Mouse (Mus musculus) forebrain, postnatal 0 days (tissue): ENCODE data around the gene Ensa. TPM values are rescaled to one million over a fixed set of nuclear protein-coding genes. Genes with fewer than 3 reads are reported as not detected.
A peak's percentile ranks its signal among the peaks of the same experiment; 100 is the strongest.
"Not testable (repeated sequence)": the region's sequence is repeated elsewhere in the genome, so short reads cannot be mapped to it uniquely, and the experiment has no call there.

Experiments
- ATAC-seq: fragments of 200-750 bp; cut with Nextera tagmentation; 2 replicates; pipeline ENCODE4 v1.8.0; 2017; ENCODE audit warnings: mild to moderate bottlenecking, moderate library complexity
- DNase-seq: peaks from one replicate; pipeline ENCODE4 v3.0.0-alpha.2; 2015
- H3K27ac ChIP-seq: fragments of 300-500 bp; sonication (generic); 2 replicates; pipeline ENCODE4 v1.5.1; 2014; ENCODE audit warnings: low read depth, mild to moderate bottlenecking, antibody characterized with exemption, low read length, moderate library complexity, mixed read lengths
- H3K27me3 ChIP-seq: fragments of 300-500 bp; sonication (generic); 2 replicates; pipeline ENCODE4 v1.6.1; 2014; ENCODE audit warnings: mild to moderate bottlenecking, low read length, mixed read lengths; ENCODE audit not compliant: insufficient read depth
- H3K36me3 ChIP-seq: fragments of 300-500 bp; sonication (generic); 2 replicates; pipeline ENCODE4 v1.6.1; 2014; ENCODE audit warnings: mild to moderate bottlenecking, moderate library complexity; ENCODE audit not compliant: insufficient read depth
- H3K4me1 ChIP-seq: fragments of 300-500 bp; sonication (generic); 2 replicates; pipeline ENCODE4 v1.6.1; 2014; ENCODE audit warnings: antibody characterized with exemption; ENCODE audit not compliant: insufficient read depth
- H3K4me2 ChIP-seq: fragments of 300-500 bp; sonication (generic); 2 replicates; pipeline ENCODE4 v1.6.1; 2014; ENCODE audit warnings: low read depth, mild to moderate bottlenecking, moderate library complexity
- H3K4me3 ChIP-seq: fragments of 300-500 bp; sonication (generic); 2 replicates; pipeline ENCODE4 v1.5.1; 2014; ENCODE audit warnings: low read depth, low read length, mixed read lengths
- H3K9ac ChIP-seq: fragments of 300-500 bp; sonication (generic); 2 replicates; pipeline ENCODE4 v1.6.1; 2014; ENCODE audit warnings: mild to moderate bottlenecking
- H3K9me3 ChIP-seq: fragments of 300-500 bp; sonication (generic); 2 replicates; pipeline ENCODE4 v1.6.1; 2016; ENCODE audit warnings: low read length
- CTCF ChIP-seq: sonication (generic); IDR thresholded peaks from 2 replicates; pipeline ENCODE4 v1.5.1; 2016; ENCODE audit warnings: antibody characterized with exemption, control low read depth, low read depth
- WGBS: fragments of 180-500 bp; shearing (Covaris S2); extraction: QIAGEN DNeasy Blood & Tissue Kit; methylation state at CpG from one replicate; pipeline ENCODE4 v1.1.7; 2014; 5-methylcytosine and 5-hydroxymethylcytosine counted together
- polyA plus RNA-seq: library from polyadenylated mRNA; unstranded; fragments of >200 nt; fragmentation: Nextera tagmentation; extraction: Ambion mirVana; gene quantifications from 2 replicates; pipeline ENCODE4 v1.2.1, GENCODE M21; 2015
- total RNA-seq: library from RNA; depleted of rRNA; stranded (reverse); fragments of >200 nt; gene quantifications from 2 replicates; pipeline ENCODE4 v1.2.3, GENCODE M21; 2014

The Ensa gene
- total and polyA plus RNA-seq, 2 experiments from 2014 or later = 140 to 151 TPM

GRCm38 (mm10) chr3:95668026-95668425 is 43.2 kb downstream of the Ensa start:
- ATAC-seq = peak; percentile 77
- H3K4me2 ChIP-seq = no peak overlapping the region
- TF ChIP-seq CTCF = no peak
- DNase-seq = peak; percentile 57
- H3K4me3 ChIP-seq = no peak overlapping the region
- no peaks in the 10 kb centered on the region for H3K27me3 ChIP-seq
- H3K36me3 ChIP-seq = peaks cover 29% of the 10 kb centered on the region
- 17% methylated on average over 7 of the region's 7 CpGs for WGBS
- no peak overlapping the region; the same call in 1 of the 2 replicates for H3K9ac ChIP-seq
- H3K4me1 ChIP-seq = no peaks in the 10 kb centered on the region
- no peaks in the 10 kb centered on the region for H3K9me3 ChIP-seq
- H3K27ac ChIP-seq = peak overlapping the region; percentile 72

- H3K9me3 ChIP-seq = no peaks in the 10 kb centered on the region
- no peak overlapping the region for H3K4me2 ChIP-seq
- peaks cover 26% of the 10 kb centered on the region for H3K36me3 ChIP-seq
- H3K9ac ChIP-seq = no peak overlapping the region
- DNase-seq = no peak
- no peaks in the 10 kb centered on the region for H3K27me3 ChIP-seq
- no peaks in the 10 kb centered on the region for H3K4me1 ChIP-seq
- no peak for ATAC-seq
- H3K4me3 ChIP-seq = no peak overlapping the region
- WGBS = 72% methylated on average over 7 of the region's 7 CpGs
- TF ChIP-seq CTCF = no peak
- peak overlapping the region; percentile 72; the same call in 1 of the 2 replicates for H3K27ac ChIP-seq
Observed at GRCm38 (mm10) chr3:95668589-95669308, 44.0 kb downstream of the Ensa start.

GRCm38 (mm10) chr3:95669309-95669665 is 44.5 kb downstream of the Ensa start:
- no peak for ATAC-seq
- H3K9ac ChIP-seq = no peak overlapping the region
- peaks cover 24% of the 10 kb centered on the region for H3K36me3 ChIP-seq
- 94% methylated on average over 3 of the region's 3 CpGs for WGBS
- H3K27ac ChIP-seq = 0 out of 2 replicates have a peak overlapping the region, but pooled peaks have one; percentile 9
- DNase-seq = no peak
- H3K9me3 ChIP-seq = no peaks in the 10 kb centered on the region
- no peak overlapping the region for H3K4me2 ChIP-seq
- no peaks in the 10 kb centered on the region for H3K4me1 ChIP-seq
- no peaks in the 10 kb centered on the region for H3K27me3 ChIP-seq
- H3K4me3 ChIP-seq = no peak overlapping the region
- no peak for TF ChIP-seq CTCF

DNA sequence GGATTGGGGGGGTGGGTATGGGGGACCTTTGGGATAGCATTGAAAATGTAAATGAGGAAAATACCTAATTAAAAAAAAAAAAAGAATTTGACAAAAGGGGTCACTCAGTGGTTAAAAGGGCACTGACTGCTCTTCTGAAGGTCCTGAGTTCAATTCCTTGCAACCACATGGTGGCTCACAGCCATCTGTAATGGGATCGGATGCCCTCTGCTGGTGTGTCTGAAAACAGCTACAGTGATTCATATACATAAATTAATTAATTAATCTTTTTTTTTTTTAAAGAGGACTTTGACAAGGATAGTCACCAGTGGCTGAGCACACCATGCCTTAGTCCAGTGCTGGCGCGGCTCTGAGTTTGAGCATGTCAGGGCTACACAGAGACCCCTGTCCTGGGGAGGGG is 45.6 kb downstream of the Ensa start:
- H3K9ac ChIP-seq, H3K27ac ChIP-seq, H3K4me2 ChIP-seq, H3K4me1 ChIP-seq, DNase-seq, H3K9me3 ChIP-seq, H3K4me3 ChIP-seq, H3K27me3 ChIP-seq, ATAC-seq: not testable (repeated sequence)
- peak; percentile 28; the same call in 1 of the 2 replicates for TF ChIP-seq CTCF
- H3K36me3 ChIP-seq = peaks cover 18% of the 10 kb centered on the region; the same call in 1 of the 2 replicates
- WGBS = 97% methylated on average over 3 of the region's 3 CpGs

DNA sequence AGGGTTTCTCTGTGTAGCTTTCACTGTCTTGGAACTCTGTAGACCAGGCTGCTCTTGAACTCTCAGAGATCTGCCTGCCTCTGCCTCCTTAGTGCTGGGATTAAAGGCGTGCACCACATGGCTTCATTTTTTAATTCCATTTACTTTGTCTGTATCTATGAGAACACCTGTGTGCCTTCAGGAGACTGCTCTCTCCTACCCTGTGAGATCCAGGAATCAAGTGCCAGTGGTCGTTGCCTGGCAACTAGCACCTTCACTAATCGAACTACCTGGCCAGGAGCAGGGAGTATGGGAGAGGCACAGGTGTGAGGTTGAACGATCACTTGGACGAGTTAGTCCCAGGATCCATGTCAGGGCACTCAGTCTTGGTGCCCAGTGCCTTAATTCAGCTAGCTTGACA is 46.4 kb downstream of the Ensa start:
- WGBS = 92% methylated on average over 5 of the region's 5 CpGs

DNA sequence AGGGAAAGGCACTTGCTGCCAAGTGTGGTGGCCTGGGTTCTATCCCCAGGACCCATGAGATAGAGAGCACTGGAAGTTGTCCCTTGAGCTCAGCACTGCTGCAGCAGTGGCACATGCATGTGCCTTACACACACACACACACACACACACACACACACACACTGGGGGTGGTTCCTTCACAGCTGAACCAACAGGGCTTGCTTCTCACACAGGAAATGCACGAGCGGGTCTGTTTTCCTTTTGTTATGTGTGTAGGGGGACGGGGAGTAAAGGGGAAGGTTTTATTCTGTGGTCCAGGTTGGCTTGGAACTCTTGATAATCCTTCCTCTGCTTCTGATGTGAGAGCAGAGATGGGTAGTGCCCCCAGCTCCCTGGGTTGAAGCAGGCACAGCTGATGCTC is 47.7 kb downstream of the Ensa start:
- Histone ChIP-seq H3K36me3 (peaks cover 16% of the 10 kb centered on the region; the same call in 1 of the 2 replicates), H3K27me3 (no peaks in the 10 kb centered on the region), H3K9ac (no peak overlapping the region), H3K4me1 (no peaks in the 10 kb centered on the region), H3K27ac (no peak overlapping the region), H3K4me3 (no peak overlapping the region), H3K4me2 (no peak overlapping the region), H3K9me3 (no peaks in the 10 kb centered on the region)
- WGBS = 51% methylated on average over 3 of the region's 3 CpGs
- no peak for TF ChIP-seq CTCF
- DNase-seq (no peak), ATAC-seq (no peak)

More for the DNA sequence above, 46.4 kb downstream of the Ensa start:
- H3K36me3 ChIP-seq = peaks cover 16% of the 10 kb centered on the region; the same call in 1 of the 2 replicates
- ATAC-seq (no peak), DNase-seq (no peak)
- H3K4me3 ChIP-seq = no peak overlapping the region
- H3K9ac ChIP-seq = no peak overlapping the region
- no peaks in the 10 kb centered on the region for H3K27me3 ChIP-seq
- H3K9me3 ChIP-seq = no peaks in the 10 kb centered on the region
- H3K27ac ChIP-seq = no peak overlapping the region
- H3K4me2 ChIP-seq = no peak overlapping the region
- TF ChIP-seq CTCF = no peak
- no peaks in the 10 kb centered on the region for H3K4me1 ChIP-seq

DNA sequence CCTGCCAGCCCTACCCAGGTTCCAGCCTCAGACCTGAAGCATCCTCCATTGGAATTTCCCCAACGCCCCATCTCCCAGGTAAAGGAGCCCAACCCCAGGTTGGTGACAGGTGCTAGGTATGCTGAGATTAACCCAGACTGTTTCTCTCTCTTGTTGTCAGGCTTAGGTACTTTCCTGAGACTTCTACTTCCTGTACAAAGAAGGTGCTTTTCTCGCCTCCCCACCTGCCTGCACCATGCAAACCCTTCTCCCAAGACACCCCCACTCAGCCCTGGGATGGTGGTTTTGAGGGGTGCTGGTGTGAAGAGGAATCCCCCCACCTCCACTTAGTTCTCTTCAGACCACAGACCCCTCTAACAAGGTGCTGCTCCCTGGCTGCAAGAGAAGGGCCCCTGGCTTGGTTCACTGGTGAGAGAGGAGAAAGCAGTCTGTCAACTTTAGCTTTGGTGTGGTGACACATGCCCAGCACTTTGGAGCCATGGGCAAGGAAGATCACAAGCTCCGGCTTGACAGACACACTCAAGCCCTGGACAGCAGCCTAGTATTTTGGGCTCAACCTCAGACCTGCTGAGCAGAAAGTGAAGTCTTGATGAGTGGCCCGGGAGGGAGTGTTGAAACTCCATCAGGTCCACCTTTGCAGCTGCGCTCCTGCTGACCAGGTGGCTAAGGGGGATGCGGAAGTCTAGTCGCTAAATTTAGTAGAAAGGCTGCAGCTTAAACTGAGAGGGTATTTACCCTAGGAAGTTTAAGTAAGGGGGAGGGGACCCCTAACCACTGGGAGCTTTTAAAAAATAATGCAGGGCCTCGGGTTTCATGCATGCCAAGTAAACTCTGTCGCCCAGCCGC is 48.3 kb downstream of the Ensa start:
- no peak for DNase-seq
- Histone ChIP-seq H3K4me1 (no peaks in the 10 kb centered on the region), H3K27ac (no peak overlapping the region), H3K9ac (no peak overlapping the region), H3K4me2 (no peak overlapping the region), H3K9me3 (no peaks in the 10 kb centered on the region), H3K27me3 (no peaks in the 10 kb centered on the region), H3K4me3 (no peak overlapping the region), H3K36me3 (peaks cover 16% of the 10 kb centered on the region; the same call in 1 of the 2 replicates)
- no peak for ATAC-seq
- no peak for TF ChIP-seq CTCF
- WGBS = 55% methylated on average over 10 of the region's 10 CpGs
